20 mouse cellular contexts compared by ENCODE assay signal in genomic region chr1:175469087-175469788, GRCm38 (mm10). TPM values are rescaled to one million over a fixed set of nuclear protein-coding genes. Genes with fewer than 3 reads are reported as not detected.
A peak's percentile ranks its signal among the peaks of the same experiment; 100 is the strongest.
DNase-seq lines count a peak whose midpoint lies in the region; ATAC-seq lines count a peak whose summit lies in the region.
"Had no signal": no experiment of that assay in that cellular context is flagged by ENCODE, and none has a peak within 500 bp of the region (broad histone marks: within the 10 kb centered on the region; RNA-seq: fewer than 3 reads in every experiment).

No protein-coding gene starts in this region.

- H3K27me3 ChIP-seq in midbrain, embryonic 10.5 days (ENCODE audit: low read depth, poor library complexity, severe bottlenecking): no peaks in the 10 kb centered on the region
- H3K27me3 ChIP-seq in midbrain, embryonic 16.5 days (ENCODE audit: control insufficient read depth, insufficient read depth, low read depth, low read length): no peaks in the 10 kb centered on the region
- H3K27me3 ChIP-seq: embryonic facial prominence, embryonic 13.5 days; liver, embryonic 15.5 days had no signal

- H3K9me3 ChIP-seq in midbrain, embryonic 10.5 days (replicated peaks): no peaks in the 10 kb centered on the region
- no peaks in the 10 kb centered on the region for H3K9me3 ChIP-seq in midbrain, embryonic 16.5 days (replicated peaks; ENCODE audit: control insufficient read depth, low read length, poor library complexity, severe bottlenecking)
- H3K9me3 ChIP-seq: embryonic facial prominence, embryonic 13.5 days; hindbrain, embryonic 10.5 days; liver, embryonic 15.5 days had no signal

- peak; percentile 66 for ATAC-seq in frontal cortex, adult (ENCODE audit: low TSS enrichment)
- no peak for ATAC-seq in midbrain, embryonic 16.5 days
- ATAC-seq in neutrophil, adult 5-6 weeks (ENCODE audit: extremely low read depth, insufficient number of reproducible peaks, low FRiP score, poor library complexity, severe bottlenecking): peak; percentile 39
- ATAC-seq in erythroid progenitor cell, adult 5-6 weeks (replicated peaks; ENCODE audit: low FRiP score, poor library complexity, severe bottlenecking): no peak
- ATAC-seq: lung, postnatal 0 days had no signal

- H3K27ac ChIP-seq in midbrain, embryonic 10.5 days (replicated peaks): peak overlapping the region; percentile 15; the same call in 1 of the 2 replicates
- H3K27ac ChIP-seq in midbrain, embryonic 16.5 days (ENCODE audit: low read length): no peak overlapping the region
- H3K27ac ChIP-seq: embryonic facial prominence, embryonic 13.5 days; heart, adult 2 months; hindbrain, embryonic 10.5 days; liver, embryonic 15.5 days had no signal

- DNase-seq in frontal cortex, postnatal 36 days (ENCODE audit: low spot score in 2 of 2): no peak
- peak; percentile 13 for DNase-seq in midbrain, embryonic 10.5 days (ENCODE audit: low spot score)
- DNase-seq in brain, adult 2 months (ENCODE audit: low read depth, low spot score): peak; percentile 50
- DNase-seq in embryo, embryonic 9.5 days (ENCODE audit: extremely low spot score): no peak
- DNase-seq: cerebellum, adult 9-11 months; gastrocnemius, postnatal 14 days; heart, adult 2 months; kidney, adult 9 months; layer of hippocampus, postnatal 36 days; right cerebral cortex, postnatal 4 days; thymus, adult 18-20 months; thymus, postnatal 4 days had no signal

- no peaks in the 10 kb centered on the region for H3K36me3 ChIP-seq in midbrain, embryonic 10.5 days
- H3K36me3 ChIP-seq in midbrain, embryonic 16.5 days (ENCODE audit: control insufficient read depth, insufficient read depth, low read length): no peaks in the 10 kb centered on the region; the same call in 1 of the 2 replicates
- H3K36me3 ChIP-seq: embryonic facial prominence, embryonic 13.5 days; hindbrain, embryonic 10.5 days; liver, embryonic 15.5 days had no signal

- peaks cover 10% of the 10 kb centered on the region for H3K4me1 ChIP-seq in midbrain, embryonic 10.5 days
- no peaks in the 10 kb centered on the region for H3K4me1 ChIP-seq in midbrain, embryonic 16.5 days (ENCODE audit: control insufficient read depth, insufficient read depth, low read length)
- H3K4me1 ChIP-seq: embryonic facial prominence, embryonic 13.5 days; liver, embryonic 15.5 days had no signal

- 51% methylated on average over 8 of the region's 8 CpGs for WGBS in midbrain, embryonic 10.5 days
- WGBS in midbrain, embryonic 16.5 days: 44% methylated on average over 8 of the region's 8 CpGs

- no peak overlapping the region for H3K4me3 ChIP-seq in midbrain, embryonic 10.5 days
- no peak overlapping the region for H3K4me3 ChIP-seq in midbrain, embryonic 16.5 days (ENCODE audit: low read depth, low read length)
- H3K4me3 ChIP-seq: embryonic facial prominence, embryonic 13.5 days; heart, adult 2 months; hindbrain, embryonic 10.5 days; liver, embryonic 15.5 days had no signal

- no peak overlapping the region for H3K4me2 ChIP-seq in midbrain, embryonic 16.5 days (ENCODE audit: low read length)
- H3K4me2 ChIP-seq: embryonic facial prominence, embryonic 13.5 days; liver, embryonic 15.5 days had no signal

- no peak overlapping the region for H3K9ac ChIP-seq in midbrain, embryonic 16.5 days (ENCODE audit: low read depth, low read length)
- H3K9ac ChIP-seq: embryonic facial prominence, embryonic 13.5 days; liver, embryonic 15.5 days had no signal

RNA-seq across cellular contexts. Expression of gene Rgs7, which starts 23.1 kb away (rescaled TPM):
- 1.8 and 2.7 TPM in 2 replicates for polyA plus RNA-seq in midbrain, embryonic 10.5 days (2016; fragmentation: Nextera tagmentation; extraction: Ambion mirVana)
- polyA plus RNA-seq in midbrain, embryonic 16.5 days (2015; fragmentation: Nextera tagmentation; extraction: Ambion mirVana): 42.9 and 44.9 TPM in 2 replicates
- total RNA-seq in neutrophil, adult 5-6 weeks (2017): not detected in 2 replicates
- total RNA-seq in erythroid progenitor cell, adult 5-6 weeks (2015; ENCODE audit: low replicate concordance): not detected in 2 replicates
- 1.4 TPM in 1 of 2 replicates, not detected in the other for total RNA-seq in erythroid progenitor cell, adult 5-6 weeks (2017; ENCODE audit: low replicate concordance)
- polyA plus RNA-seq: liver, embryonic 15.5 days had no signal

Comparison
In these comparisons a context has a peak if more than half of its experiments do, and no peak if none do; other contexts are left out.
1. ATAC-seq: peak in frontal cortex, adult (single experiment) and neutrophil, adult 5-6 weeks (single experiment); none in midbrain, embryonic 16.5 days (single experiment) and erythroid progenitor cell, adult 5-6 weeks (single experiment).
2. DNase-seq: peak in midbrain, embryonic 10.5 days (single experiment) and brain, adult 2 months (single experiment); none in frontal cortex, postnatal 36 days (0 of 2) and embryo, embryonic 9.5 days (single experiment).